Comparison of ENCODE assay signal across 18 mouse cellular contexts in genomic region chr2:102146386-102146785, GRCm38 (mm10). TPM values are rescaled to one million over a fixed set of nuclear protein-coding genes. Genes with fewer than 3 reads are reported as not detected.
DNase-seq lines count a peak whose midpoint lies in the region; ATAC-seq lines count a peak whose summit lies in the region.
"Had no signal": no experiment of that assay in that cellular context is flagged by ENCODE, and none has a peak within 500 bp of the region (broad histone marks: within the 10 kb centered on the region; RNA-seq: fewer than 3 reads in every experiment).

No protein-coding gene starts in this region.

- H3K9me3 ChIP-seq in intestine, embryonic 16.5 days (ENCODE audit: control insufficient read depth, low read length) = no peaks in the 10 kb centered on the region
- H3K9me3 ChIP-seq: embryonic facial prominence, embryonic 13.5 days; heart, embryonic 12.5 days; liver, embryonic 12.5 days; midbrain, embryonic 15.5 days had no signal

- 26% methylated on average over 8 of the region's 8 CpGs for WGBS in macrophage (ENCODE audit: missing documents)
- WGBS in intestine, embryonic 16.5 days = 80% methylated on average over 8 of the region's 8 CpGs

- H3K9ac ChIP-seq in intestine, embryonic 16.5 days (ENCODE audit: low read depth, low read length) = no peak overlapping the region
- H3K9ac ChIP-seq: embryonic facial prominence, embryonic 13.5 days; heart, embryonic 12.5 days; liver, embryonic 12.5 days; midbrain, embryonic 15.5 days had no signal

- H3K4me2 ChIP-seq in intestine, embryonic 16.5 days (ENCODE audit: low read depth, low read length) = no peak overlapping the region
- H3K4me2 ChIP-seq: embryonic facial prominence, embryonic 13.5 days; heart, embryonic 12.5 days; liver, embryonic 12.5 days; midbrain, embryonic 15.5 days had no signal

- 0 out of 2 replicates have a peak, but pooled peaks cover 3% of the 10 kb centered on the region for H3K4me1 ChIP-seq in intestine, embryonic 16.5 days (ENCODE audit: control insufficient read depth, insufficient read depth, low read length)
- H3K4me1 ChIP-seq: heart, embryonic 12.5 days had no signal

- peak; percentile 56 for ATAC-seq in frontal cortex, adult (ENCODE audit: low TSS enrichment)
- ATAC-seq in intestine, embryonic 16.5 days = no peak
- ATAC-seq: hindbrain, postnatal 0 days; liver, embryonic 12.5 days; midbrain, embryonic 15.5 days had no signal

- no peaks in the 10 kb centered on the region for H3K27me3 ChIP-seq in intestine, embryonic 16.5 days (replicated peaks; ENCODE audit: control insufficient read depth, insufficient read depth, low read length)
- H3K27me3 ChIP-seq: embryonic facial prominence, embryonic 13.5 days; heart, embryonic 12.5 days; liver, embryonic 12.5 days; midbrain, embryonic 15.5 days had no signal

- DNase-seq in frontal cortex, postnatal 10 days (ENCODE audit: low spot score in 2 of 2) = no peak
- peak; percentile 48 for DNase-seq in lung, postnatal 36 days
- DNase-seq in lung, postnatal 10 days = no peak
- no peak for DNase-seq in kidney, adult 11 months
- DNase-seq: adrenal gland, postnatal 25 days; cerebellum, adult 8-10 months; kidney, adult 9 months; layer of hippocampus, postnatal 36 days; left cerebral cortex, postnatal 4 days; thymus, postnatal 14 days had no signal

- H3K79me2 ChIP-seq in macrophage (ENCODE audit: inconsistent target) = peaks cover 6% of the 10 kb centered on the region; the same call in 1 of the 2 replicates

- no peak overlapping the region for H3K27ac ChIP-seq in macrophage
- H3K27ac ChIP-seq in intestine, embryonic 16.5 days (ENCODE audit: low read length) = no peak overlapping the region
- H3K27ac ChIP-seq: embryonic facial prominence, embryonic 13.5 days; hindbrain, postnatal 0 days; liver, embryonic 12.5 days; midbrain, embryonic 15.5 days had no signal

- no peaks in the 10 kb centered on the region for H3K36me3 ChIP-seq in macrophage (ENCODE audit: inconsistent target)
- no peaks in the 10 kb centered on the region for H3K36me3 ChIP-seq in intestine, embryonic 16.5 days (ENCODE audit: control insufficient read depth, insufficient read depth, low read length)
- H3K36me3 ChIP-seq: embryonic facial prominence, embryonic 13.5 days; heart, embryonic 12.5 days; liver, embryonic 12.5 days; midbrain, embryonic 15.5 days had no signal

- peak overlapping the region; percentile 18 for H3K4me3 ChIP-seq in macrophage (ENCODE audit: inconsistent target)
- H3K4me3 ChIP-seq in intestine, embryonic 16.5 days (ENCODE audit: low read length) = no peak overlapping the region
- H3K4me3 ChIP-seq: embryonic facial prominence, embryonic 13.5 days; heart, embryonic 12.5 days; liver, embryonic 12.5 days; midbrain, embryonic 15.5 days had no signal

RNA-seq across cellular contexts. Expression of gene Ldlrad3, which starts 39.8 kb away (rescaled TPM):
- 10 to 100 TPM in 7 of 26 experiments, 1 to 10 TPM in 18, under 1 TPM in 1; 0.77 to 15.6 (median 5.0) TPM for total RNA-seq in macrophage (2018; cell fraction: chromatin; rRNA removed)
- 10 to 100 TPM in 2 of 26 experiments, 1 to 10 TPM in 24; 2.3 to 10.7 (median 5.7) TPM for total RNA-seq in macrophage (2018; cell fraction: cytosol; rRNA removed)
- 10 to 100 TPM in 7 of 26 experiments, 1 to 10 TPM in 19; 2.2 to 18.1 (median 7.5) TPM for total RNA-seq in macrophage (2018; cell fraction: nucleus; rRNA removed)
- polyA plus RNA-seq in macrophage (2018) = 4.8 to 10.7 TPM (median 10.0 TPM) in 3 replicates
- polyA plus RNA-seq in intestine, embryonic 16.5 days (2015; fragmentation: Nextera tagmentation; extraction: Ambion mirVana) = 17.9 and 18.8 TPM in 2 replicates
